Mouse (Mus musculus) B cell, adult (primary cell): ENCODE measurements around the gene Npdc1. TPM values are rescaled to one million over a fixed set of nuclear protein-coding genes. Genes with fewer than 3 reads are reported as not detected.

Source experiments
- total RNA-seq: library from RNA; stranded (reverse); gene quantifications from 4 replicates; pipeline ENCODE4 v1.2.4, GENCODE M21; 2023; ENCODE audit not compliant: inconsistent age

The Npdc1 gene
- not detected in 4 replicates for total RNA-seq

DNA sequence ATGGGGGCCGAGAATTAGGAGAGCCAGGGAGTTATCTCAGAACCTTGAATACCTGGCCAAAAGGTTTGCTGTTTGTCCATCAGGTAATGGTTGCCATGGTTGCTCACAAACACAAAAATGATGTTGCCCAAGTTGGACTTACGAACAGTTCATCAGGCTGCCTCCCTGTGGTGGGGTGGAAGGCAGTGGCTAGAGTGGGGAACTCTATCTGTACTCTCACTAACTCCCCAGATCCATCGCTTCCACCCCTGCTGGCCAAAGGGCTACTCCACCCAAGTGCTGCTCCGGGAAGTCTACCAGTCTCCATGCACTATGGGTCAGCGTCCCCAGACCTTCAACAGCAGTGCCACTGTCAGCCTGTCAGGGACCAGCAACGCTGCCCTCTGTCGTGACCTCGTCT, at the start of gene Npdc1:
Gene Npdc1 (plus strand): TSS at position 301 of the 400 bp plus-strand sequence.

DNA sequence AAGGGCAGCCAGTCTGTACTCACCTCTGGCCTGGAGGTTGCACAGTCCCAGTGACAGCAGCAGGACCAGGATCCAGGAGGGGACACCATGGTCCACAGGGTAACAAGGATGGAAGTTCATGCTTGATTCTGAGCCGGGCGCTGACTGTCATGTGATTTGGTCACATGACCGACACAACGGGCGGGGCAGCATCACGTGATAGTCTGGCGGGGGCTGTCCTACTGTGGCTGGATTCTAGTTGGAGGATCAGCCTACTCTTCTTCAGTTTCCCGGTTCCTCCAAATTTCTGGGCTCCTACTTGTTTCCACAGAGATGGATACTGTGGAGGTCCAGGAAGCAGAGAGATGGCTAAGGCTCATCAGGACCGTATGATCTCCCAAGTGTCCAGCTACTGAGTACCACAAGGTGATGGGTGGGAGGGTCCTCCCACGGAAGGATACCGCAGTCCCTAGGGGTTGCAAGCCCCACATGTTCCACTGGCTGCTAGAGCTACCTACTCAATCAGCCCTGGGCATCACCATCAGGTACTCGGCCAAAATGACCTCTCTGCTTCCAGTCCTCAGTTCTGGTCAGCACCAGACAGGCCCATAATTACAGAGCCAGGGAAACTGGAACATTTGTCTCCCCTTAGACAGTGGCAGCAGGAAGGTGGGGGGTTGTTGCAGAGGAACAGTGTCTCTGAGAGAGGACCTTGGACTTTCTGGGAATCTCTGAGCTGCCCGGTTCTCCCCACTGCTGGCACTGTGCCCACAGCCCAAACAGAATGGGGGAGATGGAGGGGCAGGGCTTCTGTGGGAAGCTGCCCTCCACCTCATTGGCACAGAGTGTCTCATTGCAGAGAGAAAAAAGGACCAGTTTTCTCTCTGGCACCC, 42.7 kb upstream of the Npdc1 start, which contains the start of gene Dpp7:
Gene Dpp7 (minus strand): TSS at position 152 of the 872 bp plus-strand sequence.

DNA sequence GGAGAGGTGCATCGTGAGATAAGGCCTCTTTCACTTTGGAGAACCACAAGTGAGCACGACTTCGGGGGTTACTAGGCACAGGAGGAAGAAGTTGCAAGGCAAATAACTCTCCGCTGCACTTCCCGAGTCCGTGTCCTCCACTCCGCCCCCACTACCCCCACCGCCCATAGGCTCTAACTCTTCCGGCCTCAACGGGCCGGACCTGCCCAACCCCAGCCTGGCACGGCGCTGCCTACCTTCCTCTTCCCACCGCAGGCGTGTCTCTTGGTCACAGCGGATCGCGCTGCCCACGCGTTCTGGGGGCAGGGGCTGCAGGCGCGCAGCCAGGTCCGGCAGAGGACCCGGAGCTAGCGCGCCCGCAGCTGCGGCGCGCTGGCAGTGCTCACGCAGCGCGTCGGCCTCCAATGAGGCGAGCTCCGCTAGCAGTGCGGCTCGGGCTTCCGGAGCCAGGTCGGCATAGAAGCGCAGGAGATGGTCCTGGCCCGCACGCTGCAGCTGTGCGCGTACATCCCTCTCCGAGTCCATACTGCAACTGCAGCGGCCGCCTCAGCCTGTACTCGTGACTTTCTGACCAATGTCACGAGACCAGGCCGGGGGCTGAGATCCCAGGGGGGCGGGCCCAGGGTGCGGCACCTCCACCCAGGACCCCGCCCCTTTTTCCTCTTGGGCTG, 33.9 kb upstream of the Npdc1 start, which contains the start of gene Uap1l1:
Gene Uap1l1 (minus strand): TSS at position 592 of the 671 bp plus-strand sequence.

DNA sequence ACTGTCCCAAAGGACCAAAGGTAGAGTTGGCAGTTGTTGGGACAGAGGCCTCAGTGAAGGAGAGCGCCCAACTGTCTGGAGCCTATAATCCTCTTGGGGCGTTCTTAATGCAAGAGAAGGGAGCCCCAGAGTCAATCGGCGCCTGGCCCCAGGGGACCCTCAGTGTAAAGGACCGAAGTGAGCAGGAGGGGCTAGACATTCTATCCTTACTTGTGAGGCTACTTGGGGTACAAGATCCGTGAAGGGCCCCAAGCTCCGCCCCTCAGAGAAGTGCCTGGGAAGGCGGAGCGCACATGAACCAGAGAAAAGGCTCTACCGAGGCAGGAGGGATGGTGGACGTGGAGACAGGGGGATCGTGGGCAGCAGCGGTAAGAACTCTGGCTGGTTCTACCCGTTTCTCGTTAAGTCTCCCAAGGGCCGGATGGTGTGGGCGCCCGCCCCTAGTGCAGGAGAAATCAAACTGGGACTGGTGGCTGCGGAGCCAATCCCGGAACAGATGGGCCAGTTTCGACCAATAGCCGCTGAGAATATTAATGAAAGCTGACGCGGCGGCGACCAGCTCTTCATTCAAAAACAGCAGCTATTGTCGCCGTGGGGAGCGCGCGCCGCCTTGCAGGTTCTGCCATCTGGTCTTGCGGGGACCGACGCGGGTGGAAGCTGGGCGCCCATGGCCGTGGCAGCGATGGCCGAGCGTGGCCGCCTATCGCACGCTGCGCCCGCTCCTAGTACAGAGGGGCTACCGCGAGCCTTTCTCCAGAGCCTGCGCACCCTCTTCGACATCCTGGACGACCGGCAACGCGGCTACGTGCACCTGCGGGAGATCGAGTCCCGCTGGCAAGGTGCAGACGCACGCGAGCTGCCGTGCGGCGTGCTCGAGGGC, 27.1 kb upstream of the Npdc1 start, which contains the start of gene Sapcd2:
Gene Sapcd2 (plus strand): TSS at position 558 of the 880 bp plus-strand sequence.

DNA sequence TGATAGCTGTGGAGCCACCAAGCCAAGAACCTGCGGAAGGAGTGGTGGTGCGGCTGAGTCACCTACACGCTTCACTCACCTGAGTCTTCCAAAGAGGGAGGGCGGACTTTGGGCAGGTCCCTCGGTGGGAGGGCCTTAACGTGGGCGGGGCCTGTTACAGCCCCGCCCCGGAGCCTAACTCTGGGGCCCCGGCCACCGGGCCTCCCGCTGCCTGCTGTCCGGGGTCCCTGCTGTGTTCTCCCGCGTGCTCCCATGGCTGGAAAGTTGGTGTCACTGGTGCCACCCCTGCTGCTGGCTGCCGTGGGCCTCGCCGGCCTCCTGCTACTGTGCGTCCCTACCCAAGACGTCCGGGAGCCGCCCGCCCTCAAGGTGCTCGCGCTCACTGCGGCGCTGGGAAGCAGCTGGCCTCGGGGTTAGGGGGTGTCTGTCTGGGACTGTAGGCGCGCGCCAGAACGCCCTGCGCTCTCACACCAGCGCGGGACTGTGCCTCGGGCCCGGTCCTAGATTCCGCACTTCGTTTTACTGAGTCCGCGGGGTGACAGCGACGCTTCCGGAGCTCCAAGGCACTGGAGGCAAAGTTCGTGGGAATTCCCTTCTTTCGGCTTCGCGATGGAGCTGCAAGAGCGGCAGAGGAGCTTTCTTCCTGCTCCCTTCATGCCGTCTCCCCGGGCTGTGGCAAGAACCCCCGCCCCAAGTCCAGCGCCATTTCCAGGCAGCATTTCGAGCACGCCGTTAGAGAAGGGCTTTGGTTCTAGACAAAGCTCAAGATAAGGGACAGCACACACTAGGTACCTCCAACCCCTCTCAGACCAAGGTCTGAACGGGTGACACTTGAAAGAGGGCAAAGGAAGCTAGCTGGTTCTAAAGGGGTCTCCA, 3.2 kb upstream of the Npdc1 start, which contains the start of gene Entpd2:
Gene Entpd2 (plus strand): TSS at position 154 of the 876 bp plus-strand sequence.

DNA sequence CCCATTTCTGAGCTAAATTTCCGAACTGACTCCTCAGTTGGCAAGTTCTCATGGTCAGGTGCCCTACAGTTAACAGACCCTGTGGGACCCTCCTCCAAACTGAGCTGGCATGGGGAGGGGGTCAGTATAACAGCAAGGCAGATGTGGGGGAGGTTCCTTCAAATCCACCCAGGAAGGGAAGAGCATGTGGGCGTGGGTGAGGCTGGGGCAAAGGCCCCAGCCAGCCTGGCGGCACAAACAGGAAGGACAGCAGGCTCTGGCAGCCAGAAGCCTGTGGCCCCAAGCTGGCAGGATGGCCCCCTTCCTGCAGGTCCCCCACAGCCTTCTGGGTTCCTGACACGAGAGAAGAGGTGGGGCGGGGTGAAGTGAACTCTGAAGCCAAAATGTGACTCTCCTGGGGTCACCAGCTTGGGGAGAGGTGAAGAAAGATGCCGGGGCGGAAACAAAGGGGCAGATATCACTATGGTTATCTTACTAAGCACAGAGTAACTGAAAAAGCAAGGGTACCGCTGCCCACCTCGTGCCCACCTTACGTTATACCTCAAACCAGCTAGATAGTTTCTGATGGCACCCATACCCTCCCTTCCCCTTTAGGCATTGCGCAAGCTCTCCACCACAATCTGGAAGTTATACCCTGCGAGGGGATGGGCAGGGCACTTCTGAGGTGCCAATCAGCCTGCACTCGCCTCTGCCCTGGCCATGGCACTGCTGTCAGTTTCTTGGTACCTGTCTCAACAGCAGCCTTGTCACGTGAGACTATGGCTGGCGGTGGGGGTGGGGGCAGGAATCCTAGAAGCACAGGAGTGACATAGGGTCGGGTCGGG, 23.6 kb downstream of the Npdc1 start, which contains the start of gene Fut7:
Gene Fut7 (plus strand): TSS at position 681 of the 824 bp plus-strand sequence.

DNA sequence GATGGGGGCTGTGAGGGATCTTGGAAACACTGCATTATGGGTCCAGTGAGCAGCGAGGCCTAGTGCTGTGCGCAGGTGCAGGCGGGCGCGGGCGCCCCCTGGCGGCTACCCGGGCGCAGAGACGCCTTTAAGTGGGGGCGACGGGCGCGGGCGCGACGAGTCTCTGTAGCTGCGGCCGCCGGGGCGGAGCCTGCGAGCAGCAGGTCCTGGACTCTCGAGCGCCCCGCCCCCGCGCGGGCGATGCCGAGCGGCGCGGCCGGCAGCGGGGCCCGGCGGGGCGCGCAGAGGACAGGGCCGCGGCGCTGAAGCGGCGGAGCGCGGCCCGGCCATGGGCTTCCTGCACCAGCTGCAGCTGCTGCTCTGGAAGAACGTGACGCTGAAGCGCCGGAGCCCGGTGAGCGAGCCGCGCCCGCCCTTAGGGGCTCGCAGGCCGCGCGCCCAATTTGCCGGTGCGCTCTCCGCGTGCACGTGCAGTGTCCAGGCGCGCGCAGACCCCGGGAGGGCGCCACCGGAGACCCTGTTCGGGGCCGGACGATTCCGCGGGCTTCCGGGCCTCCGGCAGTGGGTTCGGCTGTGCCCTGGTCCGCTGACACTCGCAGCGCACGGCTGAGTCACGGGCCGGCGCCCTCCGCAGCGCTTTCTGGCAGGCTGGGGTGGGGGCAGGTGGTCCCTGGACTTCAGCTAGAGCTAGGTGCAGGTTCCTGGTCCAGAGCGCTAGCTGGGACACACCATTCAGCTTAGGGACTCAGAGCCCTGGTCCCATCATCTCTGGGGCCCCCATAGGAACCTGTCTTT, 29.5 kb downstream of the Npdc1 start, which contains the start of gene Abca2:
Gene Abca2 (plus strand): TSS at position 262 of the 795 bp plus-strand sequence.

DNA sequence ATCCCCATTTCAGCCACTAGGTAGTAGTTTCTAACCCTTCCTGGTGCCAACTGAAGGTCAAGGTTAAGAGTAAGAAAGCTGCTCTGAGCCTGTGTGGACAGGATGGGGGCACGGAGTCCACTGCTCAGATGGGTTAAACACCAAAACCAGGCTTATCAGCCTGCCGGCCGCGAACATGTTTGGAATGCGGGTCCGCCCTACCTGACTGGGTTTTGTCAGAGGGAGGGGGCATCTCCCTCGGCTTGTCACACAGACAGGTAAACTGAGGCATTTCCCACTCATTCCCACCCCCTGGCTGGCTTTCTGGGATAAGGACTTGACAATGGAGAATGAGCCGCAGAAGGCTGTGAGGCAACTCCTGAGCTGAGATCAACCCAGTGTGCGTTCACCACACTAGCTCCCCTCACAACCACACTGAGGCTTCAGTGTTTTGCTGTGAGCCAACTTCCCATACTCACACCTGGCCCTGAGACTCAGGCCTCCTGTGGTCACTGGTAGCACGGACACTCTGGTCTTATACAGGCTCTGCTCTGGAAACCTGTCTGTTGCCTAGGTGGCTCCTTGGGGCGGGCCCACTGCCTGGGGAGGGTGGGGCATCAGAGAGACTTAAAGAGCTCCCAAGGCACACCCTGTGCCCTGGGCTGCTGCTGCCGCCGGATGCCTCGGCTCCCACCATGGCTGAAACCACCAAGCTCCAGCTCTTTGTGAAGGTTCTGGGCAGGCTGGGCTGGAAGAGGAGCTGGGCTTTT, 57.2 kb downstream of the Npdc1 start, which contains the start of gene Clic3:
Gene Clic3 (plus strand): TSS at position 634 of the 749 bp plus-strand sequence.

Other genes with a start within 250 kb of the Npdc1 start
- gene Nrarp, start 218.6 kb upstream of the Npdc1 start, total RNA-seq = 5.3 to 6.8 TPM (median 6.0 TPM) in 4 replicates
- gene Tor4a, start 202.5 kb upstream of the Npdc1 start, total RNA-seq = 28.8 to 32.8 TPM (median 31.4 TPM) in 4 replicates
- 71.2 to 97.5 TPM (median 84.8 TPM) in 4 replicates for gene Nelfb, start 187.9 kb upstream of the Npdc1 start, total RNA-seq
- not detected in 4 replicates for gene Stpg3, start 184.7 kb upstream of the Npdc1 start, total RNA-seq
- gene Fam166a, start 180.6 kb upstream of the Npdc1 start, total RNA-seq = not detected in 4 replicates
- gene Tubb4b, start 174.6 kb upstream of the Npdc1 start, total RNA-seq = 114 to 127 TPM (median 119 TPM) in 4 replicates
- not detected in 4 replicates for gene Slc34a3, start 165.0 kb upstream of the Npdc1 start, total RNA-seq
- gene Rnf224, start 162.6 kb upstream of the Npdc1 start, total RNA-seq = not detected in 4 replicates
- 0.51 TPM in 1 of 4 replicates, not detected in the others for gene Rnf208, start 157.1 kb upstream of the Npdc1 start, total RNA-seq
- gene Cysrt1, start 156.9 kb upstream of the Npdc1 start, total RNA-seq = not detected in 4 replicates
- gene AL732309.1, start 152.5 kb upstream of the Npdc1 start, total RNA-seq = 6.2 to 11.8 TPM (median 9.7 TPM) in 4 replicates
- 17.0 to 23.1 TPM (median 22.3 TPM) in 4 replicates for gene Tmem203, start 143.9 kb upstream of the Npdc1 start, total RNA-seq
- 11.7 to 16.8 TPM (median 12.7 TPM) in 4 replicates for gene Tprn, start 136.7 kb upstream of the Npdc1 start, total RNA-seq
- gene Ssna1, start 126.9 kb upstream of the Npdc1 start, total RNA-seq = 36.2 to 41.2 TPM (median 39.2 TPM) in 4 replicates
- 99.6 to 125 TPM (median 108 TPM) in 4 replicates for gene Anapc2, start 126.9 kb upstream of the Npdc1 start, total RNA-seq
- not detected in 4 replicates for gene Tmem210, start 111.2 kb upstream of the Npdc1 start, total RNA-seq
- not detected in 4 replicates for gene Lrrc26, start 109.4 kb upstream of the Npdc1 start, total RNA-seq
- not detected in 4 replicates for gene Grin1, start 80.2 kb upstream of the Npdc1 start, total RNA-seq
- 38.3 to 49.0 TPM (median 42.3 TPM) in 4 replicates for gene Man1b1, start 67.0 kb upstream of the Npdc1 start, total RNA-seq
- 34.8 to 44.7 TPM (median 42.3 TPM) in 4 replicates for gene Dpp7, start 43.0 kb upstream of the Npdc1 start, total RNA-seq
- gene Uap1l1, start 33.7 kb upstream of the Npdc1 start, total RNA-seq = 29.6 to 32.3 TPM (median 30.7 TPM) in 4 replicates
- 0.94 to 1.4 TPM (median 1.1 TPM) in 4 replicates for gene Sapcd2, start 27.0 kb upstream of the Npdc1 start, total RNA-seq
- not detected in 4 replicates for gene Entpd2, start 3.5 kb upstream of the Npdc1 start, total RNA-seq
- 0.24 TPM in 1 of 4 replicates, not detected in the others for gene Fut7, start 23.9 kb downstream of the Npdc1 start, total RNA-seq
- gene Abca2, start 29.4 kb downstream of the Npdc1 start, total RNA-seq = 36.8 to 44.5 TPM (median 42.0 TPM) in 4 replicates
- 0.80 TPM in 1 of 4 replicates, not detected in the others for gene Clic3, start 57.5 kb downstream of the Npdc1 start, total RNA-seq
- 111 to 124 TPM (median 114 TPM) in 4 replicates for gene Paxx, start 61.7 kb downstream of the Npdc1 start, total RNA-seq
- gene Ptgds, start 70.7 kb downstream of the Npdc1 start, total RNA-seq = not detected in 4 replicates
- gene Lcn12, start 94.6 kb downstream of the Npdc1 start, total RNA-seq = not detected in 4 replicates
- 69.9 to 80.2 TPM (median 72.7 TPM) in 4 replicates for gene Fbxw5, start 101.4 kb downstream of the Npdc1 start, total RNA-seq
- gene C8g, start 102.4 kb downstream of the Npdc1 start, total RNA-seq = 0.45 to 2.0 TPM (median 0.80 TPM) in 4 replicates
- gene Traf2, start 147.6 kb downstream of the Npdc1 start, total RNA-seq = 48.8 to 61.5 TPM (median 56.4 TPM) in 4 replicates
- 111 to 137 TPM (median 123 TPM) in 4 replicates for gene Edf1, start 158.5 kb downstream of the Npdc1 start, total RNA-seq
- gene Mamdc4, start 175.5 kb downstream of the Npdc1 start, total RNA-seq = 1.8 to 3.7 TPM (median 2.4 TPM) in 4 replicates
- gene Phpt1, start 175.9 kb downstream of the Npdc1 start, total RNA-seq = 15.5 to 23.8 TPM (median 21.3 TPM) in 4 replicates
- 0.15 to 0.42 TPM (median 0.19 TPM) in 4 replicates for gene Ajm1, start 182.4 kb downstream of the Npdc1 start, total RNA-seq
- 84.7 to 117 TPM (median 104 TPM) in 4 replicates for gene Rabl6, start 209.2 kb downstream of the Npdc1 start, total RNA-seq
- gene Ccdc183, start 218.3 kb downstream of the Npdc1 start, total RNA-seq = not detected in 4 replicates
- 0.99 to 2.1 TPM (median 1.3 TPM) in 3 of 4 replicates, not detected in the other for gene Tmem141, start 222.7 kb downstream of the Npdc1 start, total RNA-seq
- gene Fcna, start 228.7 kb downstream of the Npdc1 start, total RNA-seq = 4.0 to 8.2 TPM (median 6.6 TPM) in 4 replicates